Mouse (Mus musculus): ENCODE measurements around the gene Gm20388. TPM values are rescaled to one million over a fixed set of nuclear protein-coding genes. Genes with fewer than 3 reads are reported as not detected.

Gm20388 gene
- polyA plus RNA-seq, 1 experiment, result 0.36 TPM

GRCm38 (mm10) chr8:122050620-122051019 lies 2140.0 kb downstream of the Gm20388 start:
- H3K36me3 ChIP-seq (ENCODE audit: control insufficient read depth), result peaks cover under 1% of the 10 kb centered on the region
- no peak for TF ChIP-seq TAL1 (IDR thresholded peaks at IDR 0.05; ENCODE audit: low read length)
- no peak for TF ChIP-seq GATA1 (IDR thresholded peaks at IDR 0.05; ENCODE audit: low read length)
- peaks cover 5% of the 10 kb centered on the region; the same call in 1 of the 2 replicates for H3K27me3 ChIP-seq (ENCODE audit: control insufficient read depth)
- no peaks in the 10 kb centered on the region for H3K9me3 ChIP-seq (ENCODE audit: control insufficient read depth, low read length)
- H3K4me3 ChIP-seq (replicated peaks), result no peak overlapping the region
- H3K4me1 ChIP-seq (ENCODE audit: control insufficient read depth), result no peaks in the 10 kb centered on the region

DNA sequence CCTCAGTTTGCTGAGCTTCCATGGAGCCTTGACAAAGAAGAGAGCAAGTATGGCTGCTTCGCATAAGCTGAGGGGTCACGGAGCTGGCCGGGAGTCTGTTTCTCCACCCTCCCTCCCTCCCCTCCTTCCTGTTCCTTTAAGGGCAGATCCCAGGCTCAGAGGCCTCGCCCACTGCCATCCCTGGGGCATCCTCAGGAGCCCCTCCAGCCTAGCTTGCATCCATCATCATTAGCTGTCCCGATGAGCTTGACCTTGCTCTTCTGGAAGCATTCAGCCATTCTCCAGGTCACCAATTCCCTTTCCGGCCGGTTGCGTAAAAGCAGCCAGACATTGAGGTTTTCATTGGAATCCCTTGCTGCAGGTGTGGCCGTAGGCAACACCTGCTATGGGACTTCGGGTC lies 2144.7 kb downstream of the Gm20388 start:
- Histone ChIP-seq H3K9me3 (ENCODE audit: control insufficient read depth, low read length) (no peaks in the 10 kb centered on the region), H3K4me1 (ENCODE audit: control insufficient read depth) (peaks cover 25% of the 10 kb centered on the region), H3K36me3 (ENCODE audit: control insufficient read depth) (peaks cover 13% of the 10 kb centered on the region), H3K4me3 (replicated peaks) (no peak overlapping the region), H3K27me3 (ENCODE audit: control insufficient read depth) (peaks cover 7% of the 10 kb centered on the region; the same call in 1 of the 2 replicates)
- TF ChIP-seq GATA1 (IDR thresholded peaks at IDR 0.05; ENCODE audit: low read length), result no peak
- TF ChIP-seq TAL1 (IDR thresholded peaks at IDR 0.05; ENCODE audit: low read length), result no peak

DNA sequence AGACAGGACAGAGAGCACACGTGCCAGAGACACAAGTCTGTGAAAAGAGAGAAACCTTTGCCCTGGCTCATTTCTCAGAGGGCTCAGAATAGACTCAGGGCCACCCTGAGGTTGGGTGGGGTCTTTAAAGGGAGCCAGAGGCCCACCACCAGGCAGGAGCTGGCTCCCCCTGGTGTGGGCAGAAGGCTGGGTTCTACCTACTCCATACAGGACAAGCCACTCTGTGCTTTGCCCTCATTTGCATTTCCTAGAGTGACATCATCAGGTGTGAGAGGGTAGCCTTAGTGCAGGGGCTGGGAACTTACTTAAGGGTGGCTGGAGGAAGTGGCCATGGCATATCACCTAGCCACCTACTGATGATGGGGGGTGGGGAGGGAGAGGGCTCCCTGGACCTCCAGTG lies 2145.5 kb downstream of the Gm20388 start:
- peaks cover 7% of the 10 kb centered on the region; the same call in 1 of the 2 replicates for H3K27me3 ChIP-seq (ENCODE audit: control insufficient read depth)

DNA sequence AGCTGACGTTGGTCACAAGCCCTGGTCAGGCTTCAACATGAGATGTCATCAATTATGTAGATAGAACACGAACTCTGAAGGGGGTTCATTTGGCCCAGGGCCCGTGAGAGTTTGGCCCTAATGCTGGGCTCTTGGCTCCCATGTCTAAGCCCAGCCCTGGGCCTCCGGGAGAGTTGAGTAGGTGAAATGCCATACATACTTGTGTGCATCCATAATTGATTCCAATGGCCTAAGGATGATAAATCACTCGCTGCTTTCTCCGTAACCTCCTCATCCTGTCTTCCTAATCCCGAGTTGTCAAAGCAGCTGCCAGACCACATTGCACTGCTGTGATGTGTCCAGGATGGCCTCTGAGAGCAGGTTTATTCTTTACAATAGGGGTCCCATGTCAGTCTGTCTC lies 2146.2 kb downstream of the Gm20388 start:
- no peak for TF ChIP-seq GATA1 (IDR thresholded peaks at IDR 0.05; ENCODE audit: low read length)
- TF ChIP-seq TAL1 (IDR thresholded peaks at IDR 0.05; ENCODE audit: low read length), result no peak
- H3K9me3 ChIP-seq (ENCODE audit: control insufficient read depth, low read length), result no peaks in the 10 kb centered on the region
- peaks cover 26% of the 10 kb centered on the region for H3K4me1 ChIP-seq (ENCODE audit: control insufficient read depth)
- peak overlapping the region; percentile 55 for H3K4me3 ChIP-seq (replicated peaks)
- peaks cover 7% of the 10 kb centered on the region; the same call in 1 of the 2 replicates for H3K27me3 ChIP-seq (ENCODE audit: control insufficient read depth)
- peaks cover 13% of the 10 kb centered on the region for H3K36me3 ChIP-seq (ENCODE audit: control insufficient read depth)

More for the DNA sequence above, 2145.5 kb downstream of the Gm20388 start:
- peaks cover 26% of the 10 kb centered on the region for H3K4me1 ChIP-seq (ENCODE audit: control insufficient read depth)
- no peak overlapping the region for H3K4me3 ChIP-seq (replicated peaks)
- no peak for TF ChIP-seq TAL1 (IDR thresholded peaks at IDR 0.05; ENCODE audit: low read length)
- no peak for TF ChIP-seq GATA1 (IDR thresholded peaks at IDR 0.05; ENCODE audit: low read length)
- no peaks in the 10 kb centered on the region for H3K9me3 ChIP-seq (ENCODE audit: control insufficient read depth, low read length)
- H3K36me3 ChIP-seq (ENCODE audit: control insufficient read depth), result peaks cover 13% of the 10 kb centered on the region

DNA sequence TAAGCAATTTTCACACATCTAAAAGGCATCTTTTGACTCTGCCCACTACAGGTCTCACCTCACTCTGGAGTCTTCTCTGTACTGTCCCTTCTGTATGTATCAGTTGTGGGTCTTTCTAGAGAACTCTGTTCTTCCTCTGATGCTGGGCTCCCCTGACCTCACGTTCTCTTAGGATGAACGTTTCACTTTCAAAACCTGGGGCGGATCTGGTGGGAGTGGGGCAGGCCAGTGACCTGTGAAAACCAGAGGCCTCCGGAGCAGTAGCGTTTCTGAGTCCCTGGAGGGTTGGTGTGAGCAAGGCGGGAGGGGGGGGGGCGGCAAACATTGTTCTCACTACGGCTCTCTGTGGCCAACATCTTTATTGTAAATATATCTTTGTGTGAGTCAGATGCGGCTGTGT lies 2147.9 kb downstream of the Gm20388 start:
- no peak for TF ChIP-seq TAL1 (IDR thresholded peaks at IDR 0.05; ENCODE audit: low read length)
- no peak for TF ChIP-seq GATA1 (IDR thresholded peaks at IDR 0.05; ENCODE audit: low read length)
- peaks cover 2% of the 10 kb centered on the region; the same call in 1 of the 2 replicates for H3K27me3 ChIP-seq (ENCODE audit: control insufficient read depth)

GRCm38 (mm10) chr8:122058951-122059350 lies 2148.3 kb downstream of the Gm20388 start:
- TF ChIP-seq TAL1 (IDR thresholded peaks at IDR 0.05; ENCODE audit: low read length), result no peak
- no peak for TF ChIP-seq GATA1 (IDR thresholded peaks at IDR 0.05; ENCODE audit: low read length)
- peaks cover 13% of the 10 kb centered on the region for H3K36me3 ChIP-seq (ENCODE audit: control insufficient read depth)
- peaks cover 2% of the 10 kb centered on the region; the same call in 1 of the 2 replicates for H3K27me3 ChIP-seq (ENCODE audit: control insufficient read depth)
- H3K4me1 ChIP-seq (ENCODE audit: control insufficient read depth), result peaks cover 26% of the 10 kb centered on the region
- no peaks in the 10 kb centered on the region for H3K9me3 ChIP-seq (ENCODE audit: control insufficient read depth, low read length)
- H3K4me3 ChIP-seq (replicated peaks), result no peak overlapping the region

More for the DNA sequence above, 2147.9 kb downstream of the Gm20388 start:
- Histone ChIP-seq H3K9me3 (ENCODE audit: control insufficient read depth, low read length) (no peaks in the 10 kb centered on the region), H3K4me3 (replicated peaks) (peak overlapping the region; percentile 55), H3K36me3 (ENCODE audit: control insufficient read depth) (peaks cover 13% of the 10 kb centered on the region), H3K4me1 (ENCODE audit: control insufficient read depth) (peaks cover 26% of the 10 kb centered on the region)

DNA sequence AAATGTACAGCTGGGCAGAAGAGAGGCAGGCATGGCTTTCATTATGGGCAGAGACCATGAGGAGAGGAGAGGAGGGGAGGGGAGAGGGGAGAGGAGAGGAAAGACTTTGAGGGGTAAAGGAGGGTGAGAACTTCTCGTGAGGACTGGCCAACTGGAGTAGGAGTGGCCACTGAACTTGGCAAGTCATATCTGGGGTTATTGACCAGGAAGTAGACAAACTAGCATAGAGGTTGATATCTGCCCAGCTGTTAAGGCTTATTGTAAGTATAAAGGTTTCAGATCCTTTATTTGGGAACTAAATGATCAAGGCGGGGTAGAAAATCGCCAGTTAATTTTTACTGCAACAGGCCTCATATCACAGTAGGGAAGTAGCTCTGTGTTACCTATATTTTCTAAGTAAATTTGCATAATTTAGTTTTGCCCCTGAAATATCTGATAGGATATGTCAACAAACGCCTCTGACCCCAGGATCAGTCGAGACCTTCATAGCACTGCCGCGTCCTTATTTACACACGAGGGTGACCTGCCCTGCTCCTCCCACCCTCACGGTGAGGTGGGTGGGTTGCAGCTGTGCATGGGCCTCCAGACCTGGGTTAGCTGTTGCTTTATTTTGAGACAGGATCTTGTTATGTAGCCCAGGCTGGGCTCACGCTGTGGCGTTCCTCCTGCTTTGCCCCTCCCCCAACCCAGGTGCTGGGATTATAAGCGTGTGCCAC lies 2152.0 kb downstream of the Gm20388 start:
- Histone ChIP-seq H3K36me3 (ENCODE audit: control insufficient read depth) (no peaks in the 10 kb centered on the region), H3K4me3 (replicated peaks) (no peak overlapping the region), H3K27me3 (ENCODE audit: control insufficient read depth) (peaks cover 2% of the 10 kb centered on the region; the same call in 1 of the 2 replicates), H3K9me3 (ENCODE audit: control insufficient read depth, low read length) (no peaks in the 10 kb centered on the region), H3K4me1 (ENCODE audit: control insufficient read depth) (peaks cover 18% of the 10 kb centered on the region)
- TF ChIP-seq GATA1 (IDR thresholded peaks at IDR 0.05; ENCODE audit: low read length) (no peak), TAL1 (IDR thresholded peaks at IDR 0.05; ENCODE audit: low read length) (no peak)

DNA sequence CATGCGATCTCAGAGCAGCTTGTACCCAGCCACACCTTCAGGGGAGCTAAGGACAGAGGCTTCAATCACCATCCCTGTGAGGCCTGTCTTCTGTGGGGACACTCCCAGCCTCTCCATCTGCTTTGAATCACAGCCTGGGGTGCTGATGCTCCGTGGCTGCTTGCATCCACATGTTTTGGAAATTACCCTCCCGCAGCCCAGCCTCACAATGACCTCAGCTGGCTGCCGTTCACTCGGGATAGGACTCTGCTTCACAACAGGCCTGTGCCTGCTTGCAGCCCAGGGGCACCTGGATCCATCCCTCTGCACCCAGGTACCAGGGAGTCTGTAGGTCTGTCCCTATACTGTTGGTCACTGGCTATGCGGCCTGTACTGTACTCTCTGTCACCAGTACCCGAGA lies 2153.7 kb downstream of the Gm20388 start:
- no peaks in the 10 kb centered on the region for H3K36me3 ChIP-seq (ENCODE audit: control insufficient read depth)
- no peaks in the 10 kb centered on the region for H3K9me3 ChIP-seq (ENCODE audit: control insufficient read depth, low read length)
- H3K4me3 ChIP-seq (replicated peaks), result no peak overlapping the region
- no peak for TF ChIP-seq GATA1 (IDR thresholded peaks at IDR 0.05; ENCODE audit: low read length)
- TF ChIP-seq TAL1 (IDR thresholded peaks at IDR 0.05; ENCODE audit: low read length), result no peak
- peaks cover 3% of the 10 kb centered on the region; the same call in 1 of the 2 replicates for H3K4me1 ChIP-seq (ENCODE audit: control insufficient read depth)
- no peaks in the 10 kb centered on the region for H3K27me3 ChIP-seq (ENCODE audit: control insufficient read depth)

DNA sequence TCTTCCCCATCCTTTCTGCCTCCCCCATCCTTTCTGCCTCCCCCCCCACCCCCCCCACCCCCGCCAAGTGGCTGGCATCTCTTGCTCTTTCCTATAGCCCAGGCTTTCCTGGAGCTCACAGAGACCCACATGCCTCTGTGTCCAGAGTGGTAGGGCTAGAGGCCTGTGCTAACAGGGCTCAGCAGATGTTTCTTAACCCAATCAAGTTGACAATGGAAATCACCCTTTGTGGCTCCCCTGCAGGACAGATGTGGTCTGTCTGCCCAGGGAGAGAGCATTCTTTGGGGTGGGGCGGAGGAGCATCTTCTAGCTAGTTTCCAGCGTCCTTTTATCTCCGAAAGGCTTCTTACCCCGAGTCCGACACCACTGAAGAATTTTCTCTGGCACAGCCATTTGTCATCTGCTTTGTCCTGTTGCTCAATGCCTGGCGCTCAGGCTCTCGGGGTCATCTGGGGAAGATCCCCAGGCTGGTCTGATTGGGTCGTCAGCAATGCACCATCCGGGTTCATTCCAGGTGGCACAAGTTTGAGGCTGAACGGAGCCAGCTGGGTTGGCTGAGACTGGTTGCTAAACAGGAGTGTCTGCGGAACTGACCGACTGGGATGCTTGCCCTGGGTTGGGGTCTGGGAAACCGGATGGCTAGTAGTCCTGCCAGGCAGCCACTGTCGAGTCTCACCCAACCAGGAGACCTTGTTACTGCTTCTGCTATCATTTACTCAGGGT lies 2157.3 kb downstream of the Gm20388 start:
- no peaks in the 10 kb centered on the region for H3K4me1 ChIP-seq (ENCODE audit: control insufficient read depth)
- no peaks in the 10 kb centered on the region for H3K36me3 ChIP-seq (ENCODE audit: control insufficient read depth)
- H3K9me3 ChIP-seq (ENCODE audit: control insufficient read depth, low read length), result no peaks in the 10 kb centered on the region
- no peak for TF ChIP-seq TAL1 (IDR thresholded peaks at IDR 0.05; ENCODE audit: low read length)
- no peak for TF ChIP-seq GATA1 (IDR thresholded peaks at IDR 0.05; ENCODE audit: low read length)
- H3K27me3 ChIP-seq (ENCODE audit: control insufficient read depth), result 0 out of 2 replicates have a peak, but pooled peaks cover 2% of the 10 kb centered on the region
- H3K4me3 ChIP-seq (replicated peaks), result no peak overlapping the region

Measured in erythroblast, embryonic 14.5 days (primary cell).